Mouse (Mus musculus) midbrain, embryonic 13.5 days (tissue): ENCODE results near the gene Arhgef25. TPM values are rescaled to one million over a fixed set of nuclear protein-coding genes. Genes with fewer than 3 reads are reported as not detected.
"Not testable (repeated sequence)": the region's sequence is repeated elsewhere in the genome, so short reads cannot be mapped to it uniquely, and the experiment has no call there.

Experiments
- ATAC-seq: fragments of 200-750 bp; cut with Nextera tagmentation; 2 replicates; pipeline ENCODE4 v1.8.0; 2017; ENCODE audit warnings: mild to moderate bottlenecking, moderate TSS enrichment, moderate library complexity
- H3K27ac ChIP-seq: fragments of 300-500 bp; sonication (generic); 2 replicates; pipeline ENCODE4 v1.5.1; 2015; ENCODE audit warnings: inconsistent platforms, mild to moderate bottlenecking, moderate library complexity
- H3K27me3 ChIP-seq: fragments of 300-500 bp; sonication (generic); 2 replicates; pipeline ENCODE4 v1.6.1; 2015; ENCODE audit warnings: mild to moderate bottlenecking, inconsistent platforms
- H3K36me3 ChIP-seq: fragments of 300-500 bp; sonication (generic); 2 replicates; pipeline ENCODE4 v1.6.1; 2015; ENCODE audit warnings: mild to moderate bottlenecking, inconsistent platforms
- H3K4me1 ChIP-seq: fragments of 300-500 bp; sonication (generic); replicated peaks from 2 replicates; pipeline ENCODE4 v1.6.1; 2015; ENCODE audit warnings: inconsistent platforms
- H3K4me2 ChIP-seq: fragments of 300-500 bp; sonication (generic); replicated peaks from 2 replicates; pipeline ENCODE4 v1.6.1; 2015; ENCODE audit warnings: moderate library complexity, mild to moderate bottlenecking, inconsistent platforms
- H3K4me3 ChIP-seq: fragments of 300-500 bp; sonication (generic); replicated peaks from 2 replicates; pipeline ENCODE4 v1.5.1; 2015; ENCODE audit warnings: mild to moderate bottlenecking, inconsistent platforms
- H3K9ac ChIP-seq: fragments of 300-500 bp; sonication (generic); replicated peaks from 2 replicates; pipeline ENCODE4 v1.6.1; 2015; ENCODE audit warnings: mild to moderate bottlenecking, inconsistent platforms
- H3K9me3 ChIP-seq: fragments of 300-500 bp; sonication (generic); 2 replicates; pipeline ENCODE4 v1.6.1; 2016; ENCODE audit warnings: mild to moderate bottlenecking, inconsistent platforms
- WGBS: fragments of 180-500 bp; shearing (Covaris S2); methylation state at CpG from one replicate; pipeline ENCODE4 v1.1.7; 2015; 5-methylcytosine and 5-hydroxymethylcytosine counted together
- polyA plus RNA-seq: library from polyadenylated mRNA; unstranded; fragments of >200 nt; fragmentation: Nextera tagmentation; extraction: Ambion mirVana; gene quantifications from 2 replicates; pipeline ENCODE4 v1.2.1, GENCODE M21; 2015

The Arhgef25 gene
- polyA plus RNA-seq, 1 experiment from 2014 or later: 24.5 TPM

DNA sequence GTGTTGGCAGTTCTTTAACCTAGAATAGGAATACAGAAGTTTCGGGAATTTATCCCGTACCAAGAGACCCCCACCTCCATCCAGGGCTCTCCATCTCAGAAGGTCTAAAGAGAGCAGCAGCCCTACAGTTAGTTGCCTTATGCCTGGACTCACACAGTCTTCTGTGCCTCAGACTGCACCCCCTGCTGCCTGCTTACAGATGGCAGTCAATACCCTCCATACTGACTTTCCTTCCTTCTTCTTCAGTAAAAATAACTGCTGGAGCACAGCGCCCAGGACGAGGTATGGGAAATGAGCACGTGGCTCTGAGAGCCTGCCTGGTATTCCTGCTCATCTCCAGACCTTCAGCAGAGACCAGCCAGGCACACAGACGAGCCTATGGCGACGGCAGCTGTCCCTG, 10.4 kb upstream of the Arhgef25 start:
- H3K9me3 ChIP-seq: no peaks in the 10 kb centered on the region
- H3K9ac ChIP-seq: no peak overlapping the region
- ATAC-seq: no peak
- no peaks in the 10 kb centered on the region for H3K27me3 ChIP-seq
- H3K4me1 ChIP-seq: peaks cover 10% of the 10 kb centered on the region
- WGBS: 86% methylated on average over 8 of the region's 8 CpGs
- H3K4me2 ChIP-seq: no peak overlapping the region
- H3K4me3 ChIP-seq: no peak overlapping the region
- H3K27ac ChIP-seq: no peak overlapping the region
- peaks cover 73% of the 10 kb centered on the region for H3K36me3 ChIP-seq

- H3K36me3 ChIP-seq: peaks cover 65% of the 10 kb centered on the region
- H3K9ac ChIP-seq: no peak overlapping the region
- WGBS: 86% methylated on average over 11 of the region's 11 CpGs
Observed at GRCm38 (mm10) chr10:127199474-127199873, 9.6 kb upstream of the Arhgef25 start.

GRCm38 (mm10) chr10:127199068-127199467, 9.2 kb upstream of the Arhgef25 start:
- Histone ChIP-seq H3K4me2 (no peak overlapping the region), H3K27me3 (no peaks in the 10 kb centered on the region), H3K27ac (no peak overlapping the region), H3K4me1 (peaks cover 21% of the 10 kb centered on the region), H3K9ac (no peak overlapping the region), H3K4me3 (no peak overlapping the region), H3K36me3 (peaks cover 61% of the 10 kb centered on the region), H3K9me3 (no peaks in the 10 kb centered on the region)
- ATAC-seq: no peak
- 77% methylated on average over 5 of the region's 5 CpGs for WGBS

More at GRCm38 (mm10) chr10:127199474-127199873, 9.6 kb upstream of the Arhgef25 start:
- Histone ChIP-seq H3K9me3 (no peaks in the 10 kb centered on the region), H3K4me3 (no peak overlapping the region), H3K4me1 (peaks cover 17% of the 10 kb centered on the region), H3K4me2 (no peak overlapping the region), H3K27me3 (no peaks in the 10 kb centered on the region), H3K27ac (no peak overlapping the region)
- ATAC-seq: no peak

DNA sequence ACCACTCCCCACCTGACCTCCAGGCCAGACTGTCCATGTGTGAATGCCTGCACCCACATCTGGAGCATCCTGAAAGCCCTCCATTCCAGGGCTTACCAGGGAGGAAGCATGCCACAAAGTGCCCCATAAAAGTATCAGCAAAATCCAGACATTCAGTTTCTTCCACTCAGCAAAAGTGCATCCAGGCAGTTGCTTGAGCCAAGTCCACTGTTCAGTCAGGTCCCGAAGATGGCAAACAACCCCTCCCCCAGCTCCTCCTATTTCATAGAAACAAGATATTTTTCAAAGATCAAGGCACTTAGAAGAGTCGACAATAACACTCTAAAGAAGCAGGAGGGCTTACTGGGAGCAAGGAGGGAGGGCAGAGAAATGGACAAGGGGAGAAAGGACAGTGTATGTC, 8.6 kb upstream of the Arhgef25 start:
- WGBS: 76% methylated on average over 2 of the region's 2 CpGs
- no peak overlapping the region for H3K9ac ChIP-seq
- H3K27ac ChIP-seq: no peak overlapping the region
- no peak overlapping the region for H3K4me2 ChIP-seq
- no peak overlapping the region for H3K4me3 ChIP-seq
- H3K4me1 ChIP-seq: peaks cover 23% of the 10 kb centered on the region
- no peaks in the 10 kb centered on the region for H3K9me3 ChIP-seq
- H3K36me3 ChIP-seq: peaks cover 56% of the 10 kb centered on the region
- no peaks in the 10 kb centered on the region for H3K27me3 ChIP-seq
- no peak for ATAC-seq

DNA sequence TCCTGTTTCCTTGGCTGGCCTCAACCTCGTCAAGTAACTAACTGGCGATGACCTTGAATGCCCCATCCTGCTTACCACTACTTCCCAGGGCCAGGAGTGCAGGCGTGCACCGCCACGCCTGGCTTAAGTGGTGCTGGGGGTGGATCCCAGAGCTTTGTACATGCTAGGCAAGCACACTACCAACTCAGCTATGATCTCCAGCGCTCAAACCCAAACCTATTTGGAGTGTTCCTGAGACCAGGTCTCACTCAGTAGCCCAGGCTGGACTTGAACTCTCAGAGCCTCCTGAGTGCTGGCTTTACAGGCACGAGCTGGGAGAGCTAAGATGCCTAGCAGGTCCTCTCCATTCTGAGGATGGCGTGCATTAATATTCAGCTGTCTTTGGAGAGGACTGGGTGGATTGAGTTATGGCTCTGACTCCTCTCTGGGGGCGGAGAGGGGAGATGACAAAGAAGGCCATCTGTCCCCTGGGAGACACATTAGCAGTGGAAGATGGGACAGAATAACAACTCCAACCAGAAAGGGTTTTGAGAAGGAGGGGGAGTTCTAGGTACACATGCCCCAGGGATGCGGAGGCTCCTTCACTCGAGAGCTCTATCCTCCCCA, 7.7 kb upstream of the Arhgef25 start:
- H3K36me3 ChIP-seq: peaks cover 53% of the 10 kb centered on the region
- H3K27ac ChIP-seq: no peak overlapping the region
- ATAC-seq: no peak
- H3K4me3 ChIP-seq: no peak overlapping the region
- no peaks in the 10 kb centered on the region for H3K27me3 ChIP-seq
- peaks cover 30% of the 10 kb centered on the region for H3K4me1 ChIP-seq
- H3K9me3 ChIP-seq: no peaks in the 10 kb centered on the region
- H3K4me2 ChIP-seq: no peak overlapping the region
- no peak overlapping the region for H3K9ac ChIP-seq
- 92% methylated on average over 11 of the region's 11 CpGs for WGBS

GRCm38 (mm10) chr10:127197104-127197503, 7.2 kb upstream of the Arhgef25 start:
- Histone ChIP-seq H3K27ac (no peak overlapping the region), H3K4me3 (no peak overlapping the region), H3K9ac (no peak overlapping the region), H3K27me3 (no peaks in the 10 kb centered on the region), H3K36me3 (peaks cover 53% of the 10 kb centered on the region), H3K4me2 (no peak overlapping the region), H3K4me1 (peaks cover 30% of the 10 kb centered on the region), H3K9me3 (no peaks in the 10 kb centered on the region)
- WGBS: 92% methylated on average over 8 of the region's 8 CpGs
- ATAC-seq: no peak

- H3K9ac ChIP-seq: peak overlapping the region; percentile 96
- peak; percentile 60 for ATAC-seq
- peak overlapping the region; percentile 92 for H3K4me3 ChIP-seq
- peak overlapping the region; percentile 91 for H3K27ac ChIP-seq
- H3K9me3 ChIP-seq: no peaks in the 10 kb centered on the region
- peaks cover 30% of the 10 kb centered on the region for H3K4me1 ChIP-seq
- peak overlapping the region; percentile 79 for H3K4me2 ChIP-seq
- WGBS: 6% methylated on average over 5 of the region's 5 CpGs
- no peaks in the 10 kb centered on the region for H3K27me3 ChIP-seq
- peaks cover 51% of the 10 kb centered on the region for H3K36me3 ChIP-seq
Observed at GRCm38 (mm10) chr10:127196392-127196791, 6.5 kb upstream of the Arhgef25 start.

DNA sequence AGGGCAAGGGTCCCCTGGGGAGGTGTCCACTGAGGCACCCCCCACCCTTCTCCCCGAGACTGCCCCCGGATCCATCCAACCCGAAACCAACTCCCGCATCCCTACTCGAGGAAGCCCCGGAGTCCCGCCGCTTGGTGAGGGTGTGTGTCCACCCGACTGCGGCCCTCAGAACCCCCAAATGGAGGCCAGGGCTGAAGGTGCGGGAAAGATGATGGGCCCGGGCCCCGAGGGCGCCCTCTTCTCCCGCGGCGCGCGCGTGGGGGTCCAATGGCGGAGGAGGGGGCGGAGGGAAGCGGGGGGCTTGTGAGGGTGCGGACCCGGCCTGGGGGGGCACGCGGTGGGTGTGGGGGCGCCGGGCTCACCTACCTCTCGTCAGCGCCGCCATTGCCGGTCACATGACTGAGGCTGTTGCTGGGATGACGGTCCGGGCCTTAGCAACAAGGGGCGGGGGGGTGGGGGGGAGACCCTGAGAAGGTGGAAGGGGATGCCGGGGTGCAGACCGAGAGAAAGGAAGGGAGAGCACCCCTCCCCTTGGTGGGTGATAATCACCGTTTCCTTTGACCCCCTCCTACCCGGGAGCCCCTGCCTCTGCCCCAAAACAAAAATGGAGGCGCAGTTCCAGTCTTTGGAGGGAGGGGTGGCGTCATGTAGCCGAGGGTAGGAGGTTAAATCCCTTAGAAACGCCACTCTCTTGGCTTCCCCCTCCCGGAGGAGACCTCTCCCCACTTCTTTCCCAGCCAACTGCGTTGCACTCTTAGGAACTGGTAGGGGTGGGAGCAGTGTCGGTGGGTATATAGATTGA, 5.6 kb upstream of the Arhgef25 start, which contains the start of gene Dtx3:
Gene Dtx3, minus strand, starts transcription at position 401 of the 802 bp plus-strand sequence.
- Histone ChIP-seq H3K4me1 (peaks cover 33% of the 10 kb centered on the region), H3K9me3 (no peaks in the 10 kb centered on the region), H3K27ac (peak within 1 kb of the TSS; percentile 91), H3K27me3 (no peaks in the 10 kb centered on the region), H3K4me2 (peak within 1 kb of the TSS; percentile 79), H3K36me3 (peaks cover 53% of the 10 kb centered on the region), H3K4me3 (peak within 1 kb of the TSS; percentile 92), H3K9ac (peak within 1 kb of the TSS; percentile 96)
- peak; percentile 70 for ATAC-seq
- WGBS: 0% methylated on average over 35 of the region's 47 CpGs

DNA sequence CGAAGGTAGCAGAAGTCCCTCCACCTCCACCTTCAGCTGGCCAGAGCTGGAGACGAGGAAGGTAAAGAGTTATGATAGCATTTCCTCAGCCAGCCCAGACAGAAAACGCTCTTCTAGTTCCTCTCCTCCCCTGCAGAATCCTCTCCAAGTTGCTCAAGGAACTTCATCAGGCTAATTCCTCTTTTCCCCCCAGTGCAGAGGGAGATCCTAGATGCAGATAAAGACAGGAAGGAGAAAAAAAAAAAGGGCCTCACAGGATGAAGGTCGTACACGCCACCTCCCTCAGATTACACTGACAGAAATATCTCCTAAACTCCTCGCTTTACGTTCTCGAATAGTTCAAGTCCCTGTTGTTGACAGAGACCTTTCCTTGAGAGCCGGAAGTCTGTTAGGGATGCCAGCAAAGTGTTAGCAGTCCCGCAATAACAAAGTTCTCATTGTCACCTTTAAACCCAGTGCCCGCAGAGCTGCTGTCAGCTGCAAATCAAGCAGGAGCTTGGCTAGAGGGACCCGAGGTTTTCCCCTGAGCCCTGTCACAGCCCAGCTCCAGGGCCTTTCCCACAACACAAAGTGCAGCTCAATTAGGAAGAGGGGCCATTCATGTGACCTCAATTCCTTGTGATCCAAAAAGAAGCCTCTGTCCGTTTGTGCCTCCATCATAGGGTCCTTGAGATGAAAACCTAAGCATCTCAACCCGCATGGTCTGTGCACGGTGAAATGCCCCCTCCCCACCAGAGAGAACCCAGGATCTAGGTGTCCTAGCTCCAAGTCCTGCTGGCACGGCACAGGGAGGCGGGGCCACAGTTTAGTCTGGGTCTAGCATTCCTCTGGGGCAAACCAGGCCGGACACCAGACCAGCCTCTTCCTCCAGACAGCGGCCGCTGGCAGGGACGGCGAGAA, 4.8 kb upstream of the Arhgef25 start:
- WGBS: 25% methylated on average over 22 of the region's 22 CpGs
- Histone ChIP-seq H3K4me3 (peak overlapping the region; percentile 92), H3K27me3 (no peaks in the 10 kb centered on the region), H3K27ac (peak overlapping the region; percentile 91), H3K4me2 (peak overlapping the region; percentile 79), H3K36me3 (peaks cover 45% of the 10 kb centered on the region), H3K9me3 (no peaks in the 10 kb centered on the region), H3K4me1 (peaks cover 41% of the 10 kb centered on the region), H3K9ac (peak overlapping the region; percentile 96)
- ATAC-seq: peak; percentile 37; the same call in 1 of the 2 replicates

- no peak for ATAC-seq
- peaks cover 28% of the 10 kb centered on the region for H3K36me3 ChIP-seq
- H3K27me3 ChIP-seq: no peaks in the 10 kb centered on the region
- peaks cover 54% of the 10 kb centered on the region for H3K4me1 ChIP-seq
- no peak overlapping the region for H3K9ac ChIP-seq
- H3K27ac ChIP-seq: no peak overlapping the region
- no peaks in the 10 kb centered on the region for H3K9me3 ChIP-seq
- 93% methylated on average over 9 of the region's 9 CpGs for WGBS
- H3K4me3 ChIP-seq: no peak overlapping the region
- no peak overlapping the region for H3K4me2 ChIP-seq
Observed at GRCm38 (mm10) chr10:127193011-127193410, 3.1 kb upstream of the Arhgef25 start.

GRCm38 (mm10) chr10:127192057-127192328, 2.1 kb upstream of the Arhgef25 start:
- not testable (repeated sequence) for H3K9ac ChIP-seq, ATAC-seq, H3K4me3 ChIP-seq, H3K27me3 ChIP-seq, H3K27ac ChIP-seq, H3K9me3 ChIP-seq, H3K4me2 ChIP-seq
- H3K4me1 ChIP-seq: peaks cover 63% of the 10 kb centered on the region
- peaks cover 26% of the 10 kb centered on the region for H3K36me3 ChIP-seq
- 93% methylated on average over 1 of the region's 1 CpGs for WGBS
